27 mouse cellular contexts compared by ENCODE assay signal in genomic region chr14:122313328-122313727, GRCm38 (mm10).
"Had no signal": no experiment of that assay in that cellular context is flagged by ENCODE, and none has a peak within 500 bp of the region (broad histone marks: within the 10 kb centered on the region; RNA-seq: fewer than 3 reads in every experiment).

No protein-coding gene starts in this region.

- H3K9me3 ChIP-seq: embryonic facial prominence, embryonic 12.5 days; embryonic facial prominence, embryonic 15.5 days; forebrain, embryonic 15.5 days had no signal

- H3K27ac ChIP-seq: embryonic facial prominence, embryonic 10.5 days; embryonic facial prominence, embryonic 12.5 days; embryonic facial prominence, embryonic 13.5 days; embryonic facial prominence, embryonic 15.5 days; forebrain, embryonic 10.5 days; forebrain, embryonic 12.5 days; forebrain, embryonic 13.5 days; forebrain, embryonic 15.5 days; gastrocnemius, adult 2 months; heart, adult 2 months had no signal

- H3K4me3 ChIP-seq: embryonic facial prominence, embryonic 10.5 days; embryonic facial prominence, embryonic 12.5 days; embryonic facial prominence, embryonic 13.5 days; embryonic facial prominence, embryonic 15.5 days; erythroblast, embryonic 14.5 days; forebrain, embryonic 10.5 days; forebrain, embryonic 12.5 days; forebrain, embryonic 13.5 days; forebrain, embryonic 15.5 days; gastrocnemius, adult 2 months; heart, adult 2 months had no signal

- H3K27me3 ChIP-seq: embryonic facial prominence, embryonic 12.5 days; embryonic facial prominence, embryonic 13.5 days; embryonic facial prominence, embryonic 15.5 days; forebrain, embryonic 12.5 days; forebrain, embryonic 13.5 days had no signal

- DNase-seq: cerebellum, adult 8-10 months; cerebellum, adult 9-10 months; cerebellum, adult 9-11 months; cerebellum, postnatal 10 days; cerebellum, postnatal 14 days; cerebellum, postnatal 25 days; cerebellum, postnatal 36 days; embryo, embryonic 11 days; forebrain, postnatal 0 days; gastrocnemius, adult 2 months; gastrocnemius, postnatal 10 days; gastrocnemius, postnatal 14 days; gastrocnemius, postnatal 25 days; gastrocnemius, postnatal 36 days; heart, adult 11 months; heart, adult 18-20 months; heart, adult 2 months had no signal

- H3K4me2 ChIP-seq: embryonic facial prominence, embryonic 12.5 days; embryonic facial prominence, embryonic 13.5 days; embryonic facial prominence, embryonic 15.5 days; forebrain, embryonic 12.5 days; forebrain, embryonic 13.5 days; forebrain, embryonic 15.5 days had no signal

- H3K9ac ChIP-seq: embryonic facial prominence, embryonic 12.5 days; embryonic facial prominence, embryonic 13.5 days; embryonic facial prominence, embryonic 15.5 days; forebrain, embryonic 12.5 days; forebrain, embryonic 13.5 days; forebrain, embryonic 15.5 days; forebrain, postnatal 0 days had no signal

- ATAC-seq: forebrain, embryonic 13.5 days; forebrain, embryonic 15.5 days; forebrain, embryonic 16.5 days; forebrain, postnatal 0 days had no signal

- H3K4me1 ChIP-seq: embryonic facial prominence, embryonic 10.5 days; embryonic facial prominence, embryonic 12.5 days; embryonic facial prominence, embryonic 13.5 days; embryonic facial prominence, embryonic 15.5 days; forebrain, embryonic 10.5 days; forebrain, embryonic 12.5 days; forebrain, embryonic 13.5 days; forebrain, embryonic 15.5 days had no signal

- H3K36me3 ChIP-seq: embryonic facial prominence, embryonic 12.5 days; embryonic facial prominence, embryonic 13.5 days; embryonic facial prominence, embryonic 15.5 days; forebrain, embryonic 15.5 days had no signal
